Mouse (Mus musculus): ENCODE measurements at regions not wholly inside any gene's neighbourhood (a gene's known extent, or its start where the extent isn't known, plus 50 kb on each side); places are given as distances from the start of the nearest gene placed in this dataset.
"Not testable (repeated sequence)": the region's sequence is repeated elsewhere in the genome, so short reads cannot be mapped to it uniquely, and the experiment has no call there.

GRCm38 (mm10) chr15:5625367-5625766 lies 381.4 kb upstream of the Ptger4 start:
- no peak for DNase-seq (ENCODE audit: low spot score)

DNA sequence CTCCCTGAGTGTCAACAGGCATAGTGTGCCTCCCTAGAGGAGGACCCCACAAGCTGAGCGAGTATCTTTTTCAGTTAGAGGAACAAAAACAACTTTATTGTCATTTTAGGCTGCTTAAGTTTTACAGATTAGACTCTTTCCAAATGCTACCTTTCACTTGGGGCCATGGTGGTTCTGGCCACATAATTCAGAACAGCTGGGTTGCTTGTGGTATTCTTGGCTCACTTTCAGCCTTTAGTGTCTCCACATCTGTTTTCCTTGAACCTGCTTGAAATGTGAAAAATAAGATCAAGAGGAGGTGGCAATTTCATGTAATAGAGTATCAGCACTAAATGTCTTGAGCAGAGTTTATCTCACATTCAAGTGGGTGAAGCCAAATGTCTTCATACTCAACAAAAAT lies 402.7 kb upstream of the Ptger4 start:
- DNase-seq (ENCODE audit: low spot score): no peak

- DNase-seq (ENCODE audit: low spot score): no peak
Measured at GRCm38 (mm10) chr15:5658796-5659195, 414.8 kb upstream of the Ptger4 start.

DNA sequence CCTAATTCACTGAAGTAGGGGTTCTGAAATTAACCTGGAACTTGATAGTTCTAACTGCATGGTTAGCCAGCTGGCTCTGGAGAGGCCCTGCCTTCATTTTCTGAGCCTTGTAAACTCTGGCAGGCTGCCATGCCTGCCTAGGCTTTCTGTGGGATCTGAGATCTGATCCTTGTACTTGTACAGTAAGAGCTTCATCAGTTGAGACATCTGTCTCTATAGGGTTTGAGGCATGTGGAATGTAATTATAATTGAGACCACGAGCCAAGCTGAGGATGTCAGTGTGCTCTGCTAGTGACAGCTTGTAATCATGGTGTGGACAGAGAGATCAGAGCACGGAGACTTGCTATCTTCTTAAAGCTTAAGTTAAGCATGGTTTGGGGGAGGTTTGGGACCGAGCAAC lies 416.8 kb upstream of the Ptger4 start:
- DNase-seq (ENCODE audit: low spot score): no peak

GRCm38 (mm10) chr15:5671781-5672180 lies 427.8 kb upstream of the Ptger4 start:
- DNase-seq (ENCODE audit: low spot score): no peak

GRCm38 (mm10) chr15:5676704-5677103 lies 432.7 kb upstream of the Ptger4 start:
- DNase-seq (ENCODE audit: low spot score): no peak

- no peak for DNase-seq (ENCODE audit: low spot score)
Measured at GRCm38 (mm10) chr15:5693810-5694209, 449.8 kb upstream of the Ptger4 start.

DNA sequence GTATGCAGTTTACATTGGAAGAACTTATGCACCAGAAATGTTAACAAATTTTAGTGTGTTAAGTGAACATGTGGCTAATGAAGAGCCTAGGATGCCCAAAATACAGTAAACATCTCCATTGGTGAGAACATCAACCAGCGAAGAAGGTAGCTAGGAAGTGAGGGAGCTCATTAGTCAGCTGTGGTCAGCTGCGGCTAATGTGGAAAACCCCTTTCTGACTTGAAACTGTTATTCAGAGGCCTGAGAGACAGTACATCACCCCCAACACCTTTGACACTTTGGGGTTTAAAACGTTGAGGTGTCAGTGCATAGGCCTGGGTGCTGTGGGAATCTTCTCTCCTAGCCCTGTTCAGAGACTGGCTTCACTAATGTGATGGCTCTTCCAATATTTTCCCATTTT lies 451.0 kb upstream of the Ptger4 start:
- DNase-seq (ENCODE audit: low spot score): no peak

GRCm38 (mm10) chr15:5708454-5708853 lies 464.5 kb upstream of the Ptger4 start:
- DNase-seq (ENCODE audit: low spot score): no peak

- DNase-seq (ENCODE audit: low spot score): no peak
Measured at GRCm38 (mm10) chr15:5740658-5741057, 496.7 kb upstream of the Ptger4 start.

GRCm38 (mm10) chr15:5743893-5744292 lies 499.9 kb upstream of the Ptger4 start:
- no peak for DNase-seq (ENCODE audit: low spot score)

GRCm38 (mm10) chr15:5758690-5759089 lies 514.7 kb upstream of the Ptger4 start:
- DNase-seq (ENCODE audit: low spot score): no peak

DNA sequence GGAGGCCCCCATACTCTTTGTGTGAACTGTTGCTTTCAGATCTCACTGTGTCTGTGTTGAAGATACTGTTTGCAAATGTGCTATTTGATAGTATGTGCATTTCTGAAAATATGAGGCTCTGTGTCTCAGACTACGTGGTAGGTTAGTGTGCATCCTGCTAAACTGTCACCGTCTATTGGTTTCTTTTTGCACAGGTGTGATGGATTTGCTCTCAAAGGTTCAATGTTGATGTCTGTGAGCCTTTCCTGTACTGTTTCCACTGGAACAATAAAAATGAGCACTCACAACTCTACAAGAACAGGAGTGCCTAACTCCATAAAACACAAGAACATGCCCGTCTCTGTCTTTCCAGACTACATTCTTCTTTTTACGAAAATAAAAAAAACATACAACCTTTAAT lies 518.2 kb upstream of the Ptger4 start:
- no peak for DNase-seq (ENCODE audit: low spot score)

DNA sequence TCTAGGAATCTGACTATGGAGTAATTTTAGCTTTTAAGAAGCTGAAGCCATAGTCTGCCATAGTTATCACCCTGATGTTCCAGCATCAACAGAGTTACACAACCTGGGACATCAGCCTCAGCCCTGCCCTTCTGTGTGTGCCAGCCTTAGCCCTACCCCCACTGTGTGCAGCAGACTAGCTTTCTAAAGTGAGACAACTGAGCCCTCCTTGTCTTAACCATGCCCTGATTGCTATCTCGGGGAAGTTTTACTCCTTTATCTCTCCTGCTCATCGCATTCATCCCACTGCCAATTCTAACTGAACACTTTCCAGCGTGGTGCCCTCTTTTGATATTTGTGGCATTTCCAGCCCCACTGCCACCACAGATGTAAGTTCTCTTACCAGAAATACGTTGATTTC lies 522.5 kb upstream of the Dab2 start:
- no peak for DNase-seq (ENCODE audit: low spot score)

DNA sequence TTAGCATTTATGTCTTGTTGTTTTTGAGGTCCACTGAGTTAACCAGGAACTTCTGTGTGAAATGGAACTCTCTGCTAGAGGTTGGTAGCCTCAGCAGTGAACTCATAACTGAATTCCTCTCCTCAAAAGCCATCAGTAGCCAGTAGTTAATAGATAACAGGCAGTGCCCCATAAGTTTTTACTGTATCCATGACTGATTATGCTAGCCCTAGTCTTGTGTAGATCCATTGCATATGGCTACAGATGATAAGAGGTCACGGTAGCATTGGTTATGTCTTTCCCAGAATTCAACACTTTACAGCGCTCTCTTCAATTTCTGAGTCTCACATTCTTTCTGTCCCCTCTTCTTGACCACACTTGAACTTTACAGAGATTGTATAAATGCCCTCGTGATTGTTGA lies 499.7 kb upstream of the Dab2 start:
- DNase-seq (ENCODE audit: low spot score): no peak

- DNase-seq (ENCODE audit: low spot score): no peak
Measured at GRCm38 (mm10) chr15:5811154-5811732, 488.3 kb upstream of the Dab2 start.

DNA sequence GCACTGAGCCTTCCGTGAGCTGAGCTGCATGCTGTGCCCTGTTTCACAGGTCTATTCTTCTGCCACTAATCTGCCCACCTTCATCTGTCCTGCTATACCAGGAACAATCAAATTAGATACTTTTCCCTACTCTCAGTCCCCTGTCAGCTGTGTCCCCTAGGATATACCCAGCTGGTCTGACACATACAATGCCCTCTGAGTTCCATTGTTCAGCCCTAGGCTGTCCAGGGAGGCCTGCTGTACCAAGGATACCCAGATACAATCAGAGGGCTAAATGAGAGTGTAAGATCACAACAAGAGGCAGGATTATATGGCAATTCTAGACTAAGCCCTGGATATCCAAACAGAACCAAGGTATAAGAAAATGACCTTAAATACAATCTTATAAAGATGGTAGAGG lies 487.6 kb upstream of the Dab2 start:
- DNase-seq (ENCODE audit: low spot score): no peak

DNA sequence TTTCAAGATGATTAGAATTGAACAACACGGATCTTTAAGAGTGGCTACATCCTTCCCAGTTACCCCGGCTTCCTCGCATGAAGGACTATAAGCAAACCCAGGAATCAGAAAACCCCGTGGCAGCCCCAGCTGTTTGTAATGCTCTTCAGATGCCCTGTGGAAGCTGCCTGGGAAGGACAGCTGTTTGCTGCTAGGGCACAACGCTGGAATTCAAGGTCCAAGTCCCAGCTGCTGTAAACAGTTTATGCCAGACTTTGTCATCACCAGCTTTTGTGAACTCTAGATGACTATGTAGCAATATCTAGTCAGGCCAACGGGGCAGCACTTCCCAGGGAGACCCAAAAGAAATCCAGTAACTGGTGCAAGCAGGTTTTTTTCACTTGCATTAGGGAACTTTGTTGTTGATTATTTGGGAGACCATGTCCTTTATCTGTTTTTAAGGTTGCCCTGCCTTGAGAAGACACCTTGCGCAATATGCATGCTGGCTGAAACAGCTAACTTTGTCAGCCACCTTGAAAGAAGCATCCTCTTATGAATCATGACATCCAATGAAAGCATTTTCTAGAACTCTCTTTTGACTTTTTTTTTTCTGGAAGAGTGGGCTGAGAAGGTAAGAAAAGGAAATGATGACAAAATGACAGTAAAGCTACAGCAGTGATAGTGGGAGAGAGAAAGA lies 481.5 kb upstream of the Dab2 start:
- DNase-seq (ENCODE audit: low spot score): no peak

DNA sequence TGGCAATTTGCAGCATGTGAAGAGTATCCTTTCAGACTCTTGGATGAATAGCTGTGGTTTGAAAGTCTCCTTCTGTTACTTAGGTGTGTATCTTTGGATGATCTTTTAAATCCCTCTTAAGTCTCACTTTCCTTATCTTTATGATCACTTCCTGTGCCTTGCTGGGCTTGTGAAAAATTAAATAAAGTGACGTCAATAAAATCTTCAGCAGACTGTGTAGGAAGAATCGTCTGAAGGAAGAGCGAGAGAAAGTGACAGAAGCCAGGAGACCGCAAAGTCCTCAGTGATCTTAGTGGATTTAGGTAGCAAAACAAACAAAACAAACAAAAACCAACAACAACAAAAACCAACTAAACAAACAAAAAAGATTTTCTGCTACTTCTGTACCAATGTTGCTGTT lies 459.6 kb upstream of the Dab2 start:
- DNase-seq (ENCODE audit: low spot score): no peak

DNA sequence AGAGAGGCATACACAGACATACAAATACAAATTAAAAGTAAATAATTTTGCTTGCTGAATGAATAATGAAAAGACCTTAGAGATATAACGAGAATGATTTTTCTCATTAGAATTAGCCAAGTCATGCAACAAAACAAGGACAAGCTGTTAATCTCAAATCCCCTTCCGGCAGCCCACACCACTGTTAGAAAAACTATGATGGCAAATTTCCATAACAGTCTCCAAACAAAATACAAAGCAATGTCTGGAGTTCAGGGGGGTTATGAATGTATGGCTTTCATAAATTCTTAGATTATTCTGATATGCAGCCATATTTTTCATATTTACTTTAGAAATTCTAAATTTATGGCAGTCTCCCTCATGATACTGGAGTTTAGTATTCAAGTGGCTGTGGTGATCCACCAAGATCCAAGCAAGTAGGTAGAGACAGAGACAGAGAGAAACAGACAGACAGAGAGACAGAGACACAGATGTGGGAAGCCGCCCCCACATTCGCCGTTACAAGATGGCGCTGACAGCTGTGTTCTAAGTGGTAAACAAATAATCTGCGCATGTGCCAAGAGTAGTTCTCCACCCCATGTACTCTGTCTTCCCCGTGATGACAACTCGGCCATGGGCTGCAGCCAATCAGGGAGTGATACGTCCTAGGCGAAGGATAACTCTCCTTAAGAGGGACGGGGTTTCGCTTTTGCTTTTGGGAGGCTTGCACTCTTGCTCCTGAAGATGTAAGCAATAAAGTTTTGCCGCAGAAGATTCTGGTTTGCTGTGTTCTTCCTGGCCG lies 458.0 kb upstream of the Dab2 start:
- DNase-seq (ENCODE audit: low spot score): not testable (repeated sequence)

DNA sequence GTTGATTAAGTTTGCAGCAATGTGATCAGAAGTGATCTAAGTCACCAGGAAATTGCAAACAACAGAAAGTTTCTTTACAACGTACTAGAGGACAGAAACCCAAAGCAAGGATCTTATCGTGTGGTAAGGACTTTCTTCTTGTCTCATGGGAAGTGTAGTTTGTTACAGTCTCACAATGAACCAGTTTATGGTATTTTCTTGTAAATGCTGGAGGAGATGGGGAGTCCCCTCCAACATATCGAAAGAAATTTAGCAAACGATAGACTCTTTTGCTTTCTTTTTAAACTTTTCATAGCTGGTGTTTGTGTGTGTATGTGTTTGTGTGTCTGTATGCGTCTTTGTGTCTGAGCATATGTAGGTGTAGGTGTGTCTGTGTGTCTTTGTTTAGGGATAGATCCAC lies 453.0 kb upstream of the Dab2 start:
- no peak for DNase-seq (ENCODE audit: low spot score)

DNA sequence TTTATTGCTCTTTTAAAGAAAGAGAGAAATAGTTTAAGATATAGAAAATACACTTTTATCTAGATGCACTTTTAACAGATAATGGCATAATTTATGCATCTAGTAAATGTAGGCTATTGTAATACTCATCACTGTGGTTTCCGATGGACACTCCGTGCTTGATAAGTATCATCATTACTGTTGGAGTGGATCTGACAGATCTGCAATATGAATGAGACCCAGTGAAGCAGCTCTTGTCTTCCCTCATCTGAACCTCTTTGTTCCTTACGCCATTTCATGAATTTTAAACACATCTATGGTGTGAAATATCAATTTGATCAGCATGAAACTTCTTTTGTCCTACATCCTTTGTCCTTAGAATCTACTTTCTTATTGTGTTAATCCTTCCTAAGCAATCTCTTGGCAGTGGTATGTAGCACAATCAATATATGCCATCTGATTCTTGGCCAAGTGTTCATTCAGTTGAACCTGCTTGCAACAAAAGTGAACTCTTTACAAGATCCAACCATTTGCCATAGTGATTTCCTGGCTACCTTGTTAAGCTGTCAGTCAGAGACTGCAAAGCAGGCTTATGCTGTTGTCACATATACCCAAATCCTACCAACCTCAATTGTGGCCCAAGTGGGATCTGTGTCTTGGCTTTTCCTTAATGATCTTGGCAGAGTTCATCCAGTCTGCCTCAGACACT lies 452.0 kb upstream of the Dab2 start:
- DNase-seq (ENCODE audit: low spot score): no peak

- DNase-seq (ENCODE audit: low spot score): no peak
Measured at GRCm38 (mm10) chr15:5852523-5852922, 447.1 kb upstream of the Dab2 start.

Data from urinary bladder, postnatal 25 days (tissue).